Mouse (Mus musculus) liver, embryonic 14.5 days (tissue): ENCODE measurements around the gene Tgfb1.

ENCODE experiments used
- CTCF ChIP-seq: IDR thresholded peaks from 2 replicates; pipeline ENCODE4 v1.5.1; 2016; ENCODE audit warnings: antibody characterized with exemption, low read depth, control low read depth
- EP300 ChIP-seq: IDR thresholded peaks from 2 replicates; pipeline ENCODE4 v1.6.1; 2016; ENCODE audit warnings: antibody characterized with exemption, low read depth

DNA sequence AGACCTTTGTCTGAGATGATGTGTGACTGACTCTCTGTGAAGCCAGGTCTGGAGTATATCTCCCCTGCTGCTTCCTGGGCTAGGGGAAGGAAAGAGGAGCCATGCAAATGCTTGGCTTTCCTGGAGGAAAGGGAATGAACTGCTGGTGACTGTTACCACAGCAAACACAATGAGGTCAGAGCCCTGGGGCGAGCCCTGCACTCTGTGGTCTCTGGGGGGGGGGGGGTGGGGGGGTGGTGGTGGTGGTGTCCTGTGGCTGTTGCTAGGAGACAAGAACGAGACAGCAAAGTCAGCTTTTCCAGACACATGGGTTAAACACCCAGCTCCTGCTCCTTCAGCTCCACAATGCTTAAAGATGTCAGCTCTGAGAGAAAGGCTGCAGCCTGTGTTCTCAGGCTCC is 42.6 kb downstream of the Tgfb1 start:
- TF ChIP-seq EP300 (no peak), CTCF (no peak)
